Mouse (Mus musculus): Measurements from ENCODE around the gene Olfr325.
"Not testable (repeated sequence)": the region's sequence is repeated elsewhere in the genome, so short reads cannot be mapped to it uniquely, and the experiment has no call there.

Olfr325 gene

GRCm38 (mm10) chr11:58577430-58577829, at the start of gene Olfr325:
Olfr325 (plus strand) TSS chr11:58577730.
- DNase-seq (ENCODE audit: low read depth, low spot score), result no peak

- DNase-seq (ENCODE audit: low read depth, low spot score), result not testable (repeated sequence)
These were observed 42.8 kb upstream of the Olfr325 start, which contains the start of gene Olfr330 for GRCm38 (mm10) chr11:58534736-58535135. Olfr330 (minus strand) TSS chr11:58534836.

GRCm38 (mm10) chr11:58546322-58546721, 31.2 kb upstream of the Olfr325 start, which contains the start of gene Olfr329-ps:
Olfr329-ps (minus strand) TSS chr11:58546422.
- no peak for DNase-seq (ENCODE audit: low read depth, low spot score)

- no peak for DNase-seq (ENCODE audit: low read depth, low spot score)
These were observed 22.0 kb upstream of the Olfr325 start, which contains the start of gene Olfr328 for GRCm38 (mm10) chr11:58555536-58555935. Olfr328 (minus strand) TSS chr11:58555636.

- DNase-seq (ENCODE audit: low read depth, low spot score), result no peak
These were observed 7.1 kb upstream of the Olfr325 start, which contains the start of gene Olfr224 for GRCm38 (mm10) chr11:58570405-58570804. Olfr224 (minus strand) TSS chr11:58570553.

GRCm38 (mm10) chr11:58578636-58579035, 1.1 kb downstream of the Olfr325 start:
- DNase-seq (ENCODE audit: low read depth, low spot score), result no peak

GRCm38 (mm10) chr11:58587898-58588348, 10.4 kb downstream of the Olfr325 start:
- peak; percentile 11 for DNase-seq (ENCODE audit: low read depth, low spot score)

- DNase-seq (ENCODE audit: low read depth, low spot score), result no peak
These were observed 11.2 kb downstream of the Olfr325 start for GRCm38 (mm10) chr11:58588620-58589250.

- DNase-seq (ENCODE audit: low read depth, low spot score), result no peak
These were observed 17.3 kb downstream of the Olfr325 start, which contains the start of gene Olfr324 for GRCm38 (mm10) chr11:58594814-58595213. Olfr324 (plus strand) TSS chr11:58595114.

- DNase-seq (ENCODE audit: low read depth, low spot score), result no peak
These were observed 20.3 kb downstream of the Olfr325 start for GRCm38 (mm10) chr11:58597837-58598236.

GRCm38 (mm10) chr11:58602062-58602461, 24.5 kb downstream of the Olfr325 start:
- no peak for DNase-seq (ENCODE audit: low read depth, low spot score)

GRCm38 (mm10) chr11:58602800-58603560, 25.4 kb downstream of the Olfr325 start:
- DNase-seq (ENCODE audit: low read depth, low spot score), result no peak

GRCm38 (mm10) chr11:58604688-58605087, 27.2 kb downstream of the Olfr325 start:
- no peak for DNase-seq (ENCODE audit: low read depth, low spot score)

GRCm38 (mm10) chr11:58605228-58605627, 27.7 kb downstream of the Olfr325 start:
- no peak for DNase-seq (ENCODE audit: low read depth, low spot score)

GRCm38 (mm10) chr11:58606177-58606919, 28.8 kb downstream of the Olfr325 start:
- DNase-seq (ENCODE audit: low read depth, low spot score), result no peak

GRCm38 (mm10) chr11:58607030-58607429, 29.5 kb downstream of the Olfr325 start:
- no peak for DNase-seq (ENCODE audit: low read depth, low spot score)

GRCm38 (mm10) chr11:58613359-58613758, 35.8 kb downstream of the Olfr325 start:
- DNase-seq (ENCODE audit: low read depth, low spot score), result no peak

GRCm38 (mm10) chr11:58614526-58614925, 37.0 kb downstream of the Olfr325 start:
- no peak for DNase-seq (ENCODE audit: low read depth, low spot score)

GRCm38 (mm10) chr11:58615975-58616374, 38.4 kb downstream of the Olfr325 start, which contains the start of gene 2210407C18Rik:
2210407C18Rik (minus strand) TSS chr11:58616075.
- no peak for DNase-seq (ENCODE audit: low read depth, low spot score)

GRCm38 (mm10) chr11:58618369-58618768, 40.8 kb downstream of the Olfr325 start:
- DNase-seq (ENCODE audit: low read depth, low spot score), result no peak

GRCm38 (mm10) chr11:58618793-58619192, 41.3 kb downstream of the Olfr325 start:
- no peak for DNase-seq (ENCODE audit: low read depth, low spot score)

GRCm38 (mm10) chr11:58626146-58626545, 48.6 kb downstream of the Olfr325 start:
- no peak for DNase-seq (ENCODE audit: low read depth, low spot score)
